Mouse (Mus musculus) neural tube, embryonic 10.5 days (tissue): Measurements from ENCODE around the gene Smgc.
"Not testable (repeated sequence)": the region's sequence is repeated elsewhere in the genome, so short reads cannot be mapped to it uniquely, and the experiment has no call there.

Experiments used
- DNase-seq: peaks from one replicate; pipeline ENCODE4 v3.0.0-alpha.2; 2017; ENCODE audit warnings: low spot score; ENCODE audit errors: extremely low spot score

The Smgc gene

GRCm38 (mm10) chr15:91837965-91838364 lies at the start of gene Smgc:
Gene Smgc (plus strand): TSS chr15:91838265.
- DNase-seq = no peak

- no peak for DNase-seq
Measured at GRCm38 (mm10) chr15:91788338-91788737, 49.7 kb upstream of the Smgc start.

- DNase-seq = no peak
Measured at GRCm38 (mm10) chr15:91806463-91806862, 31.6 kb upstream of the Smgc start.

- no peak for DNase-seq
Measured at GRCm38 (mm10) chr15:91835319-91835718, 2.7 kb upstream of the Smgc start.

- DNase-seq = not testable (repeated sequence)
Measured at GRCm38 (mm10) chr15:91864130-91864529, 26.1 kb downstream of the Smgc start.

GRCm38 (mm10) chr15:91900245-91900644 lies 62.2 kb downstream of the Smgc start:
- no peak for DNase-seq

GRCm38 (mm10) chr15:91907046-91907445 lies 69.0 kb downstream of the Smgc start:
- not testable (repeated sequence) for DNase-seq
